Comparison of ENCODE assay signal across 7 mouse cellular contexts in the genomic region with DNA sequence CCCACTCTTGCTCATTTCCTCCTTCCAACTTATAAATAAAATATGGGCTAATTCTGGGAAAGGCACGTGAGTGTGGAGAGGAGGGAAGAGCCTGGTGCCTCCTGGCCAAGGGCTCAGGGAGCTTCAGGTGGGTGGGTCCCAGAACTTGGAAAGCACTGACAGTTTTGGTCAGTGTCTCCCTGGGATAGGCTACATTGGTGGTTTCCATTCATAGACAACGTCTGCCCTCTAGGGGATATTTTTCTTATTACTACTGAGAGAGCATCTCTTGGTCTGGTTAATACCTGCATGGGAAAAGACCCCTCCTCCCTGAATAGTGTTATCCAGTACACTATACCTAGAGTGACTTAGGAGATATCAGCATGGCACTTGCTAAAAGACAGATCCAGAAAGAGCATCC. TPM values are rescaled to one million over a fixed set of nuclear protein-coding genes. Genes with fewer than 3 reads are reported as not detected.
A peak's percentile ranks its signal among the peaks of the same experiment; 100 is the strongest.
DNase-seq lines count a peak whose midpoint lies in the region; ATAC-seq lines count a peak whose summit lies in the region.

No protein-coding gene starts in this region.

- DNase-seq in layer of hippocampus, adult 11-12 months (ENCODE audit: low spot score), result peak; percentile 8
- DNase-seq in layer of hippocampus, adult 9-11 months, result no peak
- DNase-seq in ES-CJ7 (ENCODE audit: low read depth, low spot score) (peak; percentile 58), ZHBTc4 (ENCODE audit: low read depth, low spot score) (peak; percentile 59)
- no peak for DNase-seq in gastrocnemius, postnatal 10 days
- DNase-seq in adrenal gland, adult 8-10 months, result no peak

- peak; percentile 89 for ATAC-seq in megakaryocyte-erythroid progenitor cell, adult 5-6 weeks (replicated peaks; ENCODE audit: low FRiP score, low TSS enrichment, poor library complexity, severe bottlenecking)

RNA-seq across cellular contexts. Expression of a gene that starts 22.8 kb away (rescaled TPM):
- total RNA-seq in megakaryocyte-erythroid progenitor cell, adult 5-6 weeks (2014; fragmentation: Nextera tagmentation), result not detected in 2 replicates
- not detected in 2 replicates for total RNA-seq in megakaryocyte-erythroid progenitor cell, adult 5-6 weeks (2017)
- not detected for total RNA-seq in gastrocnemius, postnatal 10 days (2021)
- not detected for total RNA-seq in adrenal gland, adult 8-10 months (2022)

RNA-seq across cellular contexts. Expression of a gene that starts 50.4 kb away (rescaled TPM):
- total RNA-seq in megakaryocyte-erythroid progenitor cell, adult 5-6 weeks (2014; fragmentation: Nextera tagmentation), result not detected in 2 replicates
- total RNA-seq in megakaryocyte-erythroid progenitor cell, adult 5-6 weeks (2017), result not detected in 2 replicates
- under 1 TPM; 0.33 to 0.65 TPM for total RNA-seq in gastrocnemius, postnatal 10 days (2021)
- total RNA-seq in adrenal gland, adult 8-10 months (2022), result not detected

Comparison
In these comparisons a context has a peak if more than half of its experiments do, and no peak if none do; other contexts are left out.
1. DNase-seq: peak in layer of hippocampus, adult 11-12 months (single experiment), ES-CJ7 (single experiment) and ZHBTc4 (single experiment); none in layer of hippocampus, adult 9-11 months (single experiment), gastrocnemius, postnatal 10 days (single experiment) and adrenal gland, adult 8-10 months (single experiment).